Mouse (Mus musculus) kidney, adult 18-20 months (tissue): Measurements from ENCODE around the gene Zfp13.

ENCODE experiments used
- DNase-seq: peaks from one replicate; pipeline ENCODE4 v3.0.0; 2021

The Zfp13 gene

GRCm38 (mm10) chr17:23592208-23592925, 6.9 kb downstream of the Zfp13 start:
- peak; percentile 96 for DNase-seq

GRCm38 (mm10) chr17:23587253-23587652, 12.0 kb downstream of the Zfp13 start:
- DNase-seq: no peak

- peak; percentile 52 for DNase-seq
Measured at GRCm38 (mm10) chr17:23585721-23586491, 13.4 kb downstream of the Zfp13 start.

GRCm38 (mm10) chr17:23584786-23585185, 14.5 kb downstream of the Zfp13 start:
- no peak for DNase-seq

- DNase-seq: no peak
Measured at GRCm38 (mm10) chr17:23575951-23576552, 23.2 kb downstream of the Zfp13 start.

GRCm38 (mm10) chr17:23574130-23574529, 25.2 kb downstream of the Zfp13 start:
- DNase-seq: no peak

GRCm38 (mm10) chr17:23572059-23572458, 27.2 kb downstream of the Zfp13 start:
- no peak for DNase-seq

GRCm38 (mm10) chr17:23571084-23571483, 28.2 kb downstream of the Zfp13 start:
- no peak for DNase-seq

- peak; percentile 51 for DNase-seq
Measured at GRCm38 (mm10) chr17:23570017-23570416, 29.3 kb downstream of the Zfp13 start.

- no peak for DNase-seq
Measured at GRCm38 (mm10) chr17:23568370-23568769, 30.9 kb downstream of the Zfp13 start.

- no peak for DNase-seq
Measured at GRCm38 (mm10) chr17:23566787-23567186, 32.5 kb downstream of the Zfp13 start.

- no peak for DNase-seq
Measured at GRCm38 (mm10) chr17:23564368-23564715, 34.9 kb downstream of the Zfp13 start.

GRCm38 (mm10) chr17:23563595-23564367, 35.5 kb downstream of the Zfp13 start, which contains the start of gene Zfp213:
Gene Zfp213 (minus strand): TSS chr17:23564238.
- peak; percentile 95 for DNase-seq

- peak; percentile 50 for DNase-seq
Measured at GRCm38 (mm10) chr17:23559767-23560166, 39.5 kb downstream of the Zfp13 start.

GRCm38 (mm10) chr17:23555243-23555916, 43.9 kb downstream of the Zfp13 start:
- DNase-seq: no peak

GRCm38 (mm10) chr17:23554321-23554720, 45.0 kb downstream of the Zfp13 start:
- DNase-seq: no peak

- DNase-seq: no peak
Measured at GRCm38 (mm10) chr17:23553634-23554120, 45.6 kb downstream of the Zfp13 start.

- DNase-seq: no peak
Measured at GRCm38 (mm10) chr17:23552896-23553633, 46.2 kb downstream of the Zfp13 start.

- DNase-seq: no peak
Measured at GRCm38 (mm10) chr17:23551963-23552362, 47.3 kb downstream of the Zfp13 start.

GRCm38 (mm10) chr17:23551416-23551815, 47.9 kb downstream of the Zfp13 start:
- DNase-seq: no peak

- DNase-seq: no peak
Measured at GRCm38 (mm10) chr17:23550856-23551255, 48.4 kb downstream of the Zfp13 start.
